Mouse (Mus musculus): ENCODE measurements at regions not wholly inside any gene's neighbourhood (a gene's known extent, or its start where the extent isn't known, plus 50 kb on each side); places are given as distances from the start of the nearest gene placed in this dataset. TPM values are rescaled to one million over a fixed set of nuclear protein-coding genes. Genes with fewer than 3 reads are reported as not detected.
"Not testable (repeated sequence)": the region's sequence is repeated elsewhere in the genome, so short reads cannot be mapped to it uniquely, and the experiment has no call there.

GRCm38 (mm10) chr13:61805300-61805699 lies 235.4 kb upstream of the Cts3 start:
- H3K9ac ChIP-seq; H3K4me1 ChIP-seq; ATAC-seq (ENCODE audit: low FRiP score, low read depth); H3K27me3 ChIP-seq; H3K27ac ChIP-seq: not testable (repeated sequence)
- 0 out of 2 replicates have a peak overlapping the region, but pooled peaks have one; percentile 64 for H3K4me3 ChIP-seq
- WGBS: 94% methylated on average over 3 of the region's 3 CpGs
- peak overlapping the region; percentile 61 for H3K4me2 ChIP-seq (replicated peaks)
- peaks cover 16% of the 10 kb centered on the region for H3K9me3 ChIP-seq
- H3K36me3 ChIP-seq: peaks cover 18% of the 10 kb centered on the region

- Histone ChIP-seq H3K36me3 (peaks cover 12% of the 10 kb centered on the region), H3K4me3 (peak overlapping the region; percentile 64), H3K9ac (peak overlapping the region; percentile 79), H3K4me2 (replicated peaks) (peak overlapping the region; percentile 61)
- ATAC-seq (ENCODE audit: low FRiP score, low read depth): peak; percentile 54; the same call in 1 of the 2 replicates
- H3K4me1 ChIP-seq, H3K27me3 ChIP-seq, H3K9me3 ChIP-seq, H3K27ac ChIP-seq: not testable (repeated sequence)
- WGBS: 1% methylated on average over 19 of the region's 19 CpGs
Observed at GRCm38 (mm10) chr13:61804168-61804874, 234.4 kb upstream of the Cts3 start.

GRCm38 (mm10) chr13:61803763-61804162 lies 233.8 kb upstream of the Cts3 start:
- H3K27ac ChIP-seq; H3K27me3 ChIP-seq; H3K4me1 ChIP-seq; H3K36me3 ChIP-seq; ATAC-seq (ENCODE audit: low FRiP score, low read depth); H3K9me3 ChIP-seq: not testable (repeated sequence)
- H3K9ac ChIP-seq: peak overlapping the region; percentile 79; the same call in 1 of the 2 replicates
- 16% methylated on average over 5 of the region's 5 CpGs for WGBS
- H3K4me2 ChIP-seq (replicated peaks): peak overlapping the region; percentile 61
- H3K4me3 ChIP-seq: peak overlapping the region; percentile 64

- not testable (repeated sequence) for H3K27me3 ChIP-seq; H3K9ac ChIP-seq; H3K4me2 ChIP-seq (replicated peaks); H3K27ac ChIP-seq; H3K36me3 ChIP-seq; H3K4me1 ChIP-seq; H3K4me3 ChIP-seq; ATAC-seq (ENCODE audit: low FRiP score, low read depth); H3K9me3 ChIP-seq
- 82% methylated on average over 1 of the region's 1 CpGs for WGBS
Observed at GRCm38 (mm10) chr13:61763457-61763856, 193.5 kb upstream of the Cts3 start.

Small RNAs in the stretch of these regions (microRNA-seq; reads per million reads assigned to microRNA genes)
- gene Gm23739: not detected
